Mouse (Mus musculus) neural tube, embryonic 10.5 days (tissue): Measurements from ENCODE around the gene Reg3a.
"Not testable (repeated sequence)": the region's sequence is repeated elsewhere in the genome, so short reads cannot be mapped to it uniquely, and the experiment has no call there.

Source experiments
- DNase-seq: peaks from one replicate; pipeline ENCODE4 v3.0.0-alpha.2; 2017; ENCODE audit warnings: low spot score; ENCODE audit errors: extremely low spot score

Reg3a gene

DNA sequence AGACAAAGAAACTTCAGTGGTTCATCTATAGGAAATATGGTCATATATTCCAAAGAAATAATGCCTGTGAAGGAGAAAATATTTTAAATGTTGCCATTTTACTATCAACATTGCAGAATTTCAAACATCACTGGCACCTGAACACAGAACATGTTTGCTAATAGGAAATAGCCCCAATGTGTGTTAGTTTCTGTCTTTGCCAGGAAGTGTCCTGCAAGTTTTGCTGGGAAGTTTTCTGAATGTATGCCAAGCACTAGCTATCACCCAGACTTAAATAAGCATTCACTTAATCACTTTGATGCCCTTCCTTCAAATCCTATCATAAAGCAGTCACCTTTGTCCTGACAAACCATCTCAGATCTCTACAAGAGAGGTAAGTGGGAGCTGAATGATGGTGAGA is at the start of gene Reg3a:
Gene Reg3a (plus strand): TSS at position 301 of the 400 bp plus-strand sequence.
- DNase-seq = no peak

- DNase-seq = no peak
Observed at GRCm38 (mm10) chr6:78331919-78332569, 48.5 kb upstream of the Reg3a start.

DNA sequence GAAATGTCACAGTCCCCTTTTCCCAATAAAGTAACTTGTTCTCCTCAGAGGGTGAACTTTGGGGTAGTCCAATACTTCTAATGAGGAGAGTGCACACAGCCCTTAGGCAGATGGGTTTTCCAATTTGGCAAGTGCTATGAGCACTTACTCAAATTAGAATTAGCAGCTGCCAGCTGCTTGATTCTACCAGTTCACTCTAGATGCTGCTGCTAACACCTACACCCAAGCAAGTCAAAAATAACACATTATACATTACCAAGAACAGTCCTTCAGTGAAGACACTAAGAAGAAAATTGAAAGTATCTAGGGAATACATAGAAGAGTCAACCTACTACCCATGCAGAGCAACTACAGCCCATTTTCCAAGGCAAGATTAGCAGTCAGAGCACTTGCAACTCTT is 40.2 kb upstream of the Reg3a start:
- no peak for DNase-seq

- no peak for DNase-seq
Observed at GRCm38 (mm10) chr6:78341689-78342088, 38.8 kb upstream of the Reg3a start.

GRCm38 (mm10) chr6:78361971-78362563 is 18.4 kb upstream of the Reg3a start:
- DNase-seq = no peak

DNA sequence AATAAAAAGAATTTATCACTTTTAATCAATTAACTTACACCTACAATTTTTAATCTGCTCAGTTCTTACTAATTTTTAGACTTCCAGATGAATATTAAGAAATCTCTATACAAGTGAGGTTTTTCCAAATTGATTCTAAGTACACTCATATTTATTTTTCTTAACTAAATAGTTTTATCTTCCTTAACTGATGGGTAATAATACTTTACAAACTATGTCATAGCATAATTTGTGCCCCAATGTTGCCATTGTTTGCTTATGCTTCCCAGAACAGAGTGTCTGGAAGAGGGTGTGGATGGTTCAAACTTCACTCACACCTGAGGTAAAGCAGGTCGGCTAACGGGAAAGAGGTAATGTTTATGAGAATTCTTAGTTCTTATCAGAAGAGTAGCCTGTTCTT is 10.2 kb upstream of the Reg3a start, which contains the start of gene Reg3b:
Gene Reg3b (plus strand): TSS at position 301 of the 400 bp plus-strand sequence.
- DNase-seq = no peak

DNA sequence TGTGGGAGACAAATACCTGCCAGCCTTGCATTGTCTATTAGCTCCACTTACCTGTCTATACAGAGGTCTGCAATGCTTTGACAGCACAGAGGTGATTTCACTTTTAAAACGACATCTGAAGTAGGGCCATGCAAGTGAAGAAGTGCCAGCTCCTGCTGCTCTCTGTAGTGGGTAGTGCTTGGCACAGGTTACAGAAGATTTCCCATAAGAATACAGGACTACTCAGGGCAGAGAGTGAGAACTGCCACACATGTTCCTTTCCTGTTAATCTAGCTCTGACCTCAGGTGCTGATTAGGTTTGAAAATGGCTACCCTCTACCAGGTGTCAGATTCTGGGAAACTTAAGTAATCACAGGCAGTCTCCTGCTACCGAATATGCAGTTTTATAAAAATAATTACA is 1.7 kb upstream of the Reg3a start, which contains the start of gene Reg3d:
Gene Reg3d (minus strand): TSS at position 101 of the 400 bp plus-strand sequence.
- DNase-seq = no peak

- no peak for DNase-seq
Observed at GRCm38 (mm10) chr6:78385609-78386008, 5.1 kb downstream of the Reg3a start.

GRCm38 (mm10) chr6:78395323-78395722 is 14.8 kb downstream of the Reg3a start, which contains the start of gene Reg2:
Gene Reg2 (plus strand): TSS chr6:78395623.
- DNase-seq = not testable (repeated sequence)

- DNase-seq = not testable (repeated sequence)
Observed at GRCm38 (mm10) chr6:78422411-78422810, 41.9 kb downstream of the Reg3a start, which contains the start of gene Reg1. Gene Reg1 (plus strand): TSS chr6:78422711.

DNA sequence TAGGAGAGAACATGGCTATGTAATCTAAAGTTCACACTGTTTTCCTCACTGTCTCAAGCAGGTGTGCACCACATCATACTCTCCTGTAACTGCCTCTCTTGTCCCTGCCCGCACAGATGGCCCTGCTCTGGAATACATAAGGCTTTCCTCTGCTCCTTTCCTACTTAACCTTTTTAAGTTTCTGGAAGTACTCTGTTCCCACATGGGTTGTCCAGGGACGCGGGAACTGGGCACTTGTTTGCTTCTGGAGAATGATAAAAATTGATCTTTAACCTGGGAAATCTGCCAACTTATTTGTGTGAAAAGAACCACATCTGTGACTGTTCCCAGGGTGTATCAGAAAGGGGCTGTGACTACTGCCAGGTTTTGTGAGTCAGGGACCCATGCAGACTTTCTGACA is 45.0 kb downstream of the Reg3a start:
- DNase-seq = no peak
